Mouse (Mus musculus) E14TG2a.4 (cell line): ENCODE results near the gene Habp2.

Experiments
- CTCF ChIP-seq: conservative IDR thresholded peaks from 2 replicates; pipeline ENCODE4 v1.5.1; 2014; ENCODE audit warnings: low read length
- NANOG ChIP-seq: IDR thresholded peaks from 2 replicates; pipeline ENCODE4 v1.6.1; 2014; ENCODE audit warnings: borderline replicate concordance, low read length, mixed read lengths
- POU5F1 ChIP-seq: IDR thresholded peaks from 2 replicates; pipeline ENCODE4 v1.6.1; 2014; ENCODE audit warnings: low read length, borderline replicate concordance

GRCm38 (mm10) chr19:56263696-56264095 lies 23.2 kb upstream of the Habp2 start:
- no peak for TF ChIP-seq CTCF
- TF ChIP-seq POU5F1 = no peak
- TF ChIP-seq NANOG = no peak
